Mouse (Mus musculus) brown adipose tissue, adult 24 weeks (tissue): Measurements from ENCODE around the gene Ackr4. TPM values are rescaled to one million over a fixed set of nuclear protein-coding genes. Genes with fewer than 3 reads are reported as not detected.

Experiments used
- H3K27ac ChIP-seq: fragments of 200-500 bp; replicated peaks from 2 replicates; pipeline ENCODE4 v1.5.1; 2012; ENCODE audit warnings: low read depth, mild to moderate bottlenecking, low read length
- H3K4me1 ChIP-seq: fragments of 200-500 bp; 2 replicates; pipeline ENCODE4 v1.6.1; 2012; ENCODE audit warnings: low read length, mixed read lengths; ENCODE audit not compliant: control insufficient read depth, insufficient read depth, insufficient read length
- H3K4me3 ChIP-seq: fragments of 200-500 bp; 2 replicates; pipeline ENCODE4 v1.5.1; 2012; ENCODE audit warnings: low read depth, mild to moderate bottlenecking, low read length, moderate library complexity; ENCODE audit not compliant: insufficient read depth
- polyA plus RNA-seq: library from polyadenylated mRNA; stranded (reverse); fragments of >200 nt; gene quantifications from 2 replicates; pipeline ENCODE4 v1.2.4, GENCODE M21; 2012; ENCODE audit not compliant: missing spikeins, insufficient read depth, insufficient read length

The Ackr4 gene
- polyA plus RNA-seq, 1 experiment, result not detected

DNA sequence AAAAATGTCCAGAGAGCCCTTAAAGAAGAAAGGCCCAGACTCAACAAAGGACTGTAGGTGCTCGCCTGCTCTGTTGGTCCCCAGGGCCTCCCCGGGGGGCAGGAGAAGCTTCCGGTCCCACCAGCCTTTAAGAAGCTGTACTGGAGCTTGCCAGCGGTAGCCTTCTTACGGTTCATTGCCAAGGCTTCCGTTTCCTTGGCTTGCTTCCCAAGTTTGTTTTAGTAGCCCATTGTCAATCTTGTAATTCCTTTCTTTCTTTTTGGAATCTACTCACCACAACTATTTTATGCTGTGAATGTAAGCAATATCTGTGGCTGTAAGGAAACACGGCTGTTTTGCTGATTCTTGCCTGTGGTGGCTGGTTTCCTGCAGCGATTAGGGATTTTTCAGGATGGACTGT is 38.2 kb downstream of the Ackr4 start:
- Histone ChIP-seq H3K27ac (0 out of 2 replicates have a peak overlapping the region, but pooled peaks have one; percentile 42), H3K4me3 (no peak overlapping the region), H3K4me1 (peaks cover 2% of the 10 kb centered on the region; the same call in 1 of the 2 replicates)

DNA sequence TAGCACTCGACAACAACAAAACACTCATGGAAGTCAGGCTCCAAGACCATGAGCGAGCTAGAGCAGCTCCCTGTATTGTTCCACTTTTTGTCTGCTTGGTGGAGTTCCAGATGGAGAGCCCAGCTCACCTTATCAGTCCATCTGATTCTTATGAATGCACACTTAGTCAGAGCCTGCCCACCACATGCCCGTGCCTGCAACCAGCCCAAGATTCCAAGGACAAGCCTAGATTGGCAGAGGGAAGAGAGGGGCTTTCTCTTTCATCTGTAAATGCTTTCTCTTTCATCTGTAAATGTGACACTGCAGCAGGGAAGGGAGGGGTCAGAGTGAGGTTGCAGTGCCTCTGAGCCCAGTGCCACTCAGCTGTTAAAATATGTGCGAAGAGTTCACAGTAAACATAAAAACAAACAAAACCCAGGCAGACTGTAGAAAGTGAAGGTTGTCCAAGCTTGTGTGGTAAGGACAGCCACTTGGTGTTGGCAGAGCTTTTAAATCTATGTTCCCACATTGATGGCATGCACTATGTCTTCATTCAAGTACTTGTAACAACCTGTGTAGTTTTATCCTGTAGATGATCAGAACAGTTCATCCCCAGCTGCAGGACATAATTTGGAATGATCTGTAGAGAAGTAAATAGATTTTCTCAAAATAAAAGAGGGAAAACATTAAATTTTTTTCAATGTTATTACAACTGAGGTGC is 40.9 kb downstream of the Ackr4 start:
- peaks cover 2% of the 10 kb centered on the region; the same call in 1 of the 2 replicates for H3K4me1 ChIP-seq
- no peak overlapping the region for H3K27ac ChIP-seq
- no peak overlapping the region for H3K4me3 ChIP-seq

DNA sequence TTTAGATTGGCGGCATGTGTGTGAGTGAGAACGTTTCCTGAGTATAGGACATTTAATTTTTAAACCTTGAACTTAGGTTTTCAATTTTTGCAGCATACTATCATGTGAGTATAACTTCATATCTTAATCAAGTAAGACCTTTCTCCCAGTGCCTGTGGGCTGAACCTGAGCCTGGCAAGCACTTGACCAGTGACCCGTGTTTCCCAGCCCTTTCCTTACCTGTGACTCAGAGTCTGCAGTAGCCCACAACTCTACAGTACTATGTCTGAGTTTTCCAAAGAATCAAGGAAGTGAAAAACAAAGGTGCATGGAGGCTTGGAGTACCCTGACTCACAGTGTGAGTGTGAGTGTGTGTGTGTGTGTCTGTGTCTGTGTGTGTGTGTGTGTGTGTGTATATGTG is 46.7 kb downstream of the Ackr4 start:
- H3K4me1 ChIP-seq, result no peaks in the 10 kb centered on the region
- H3K27ac ChIP-seq, result no peak overlapping the region
- no peak overlapping the region for H3K4me3 ChIP-seq

DNA sequence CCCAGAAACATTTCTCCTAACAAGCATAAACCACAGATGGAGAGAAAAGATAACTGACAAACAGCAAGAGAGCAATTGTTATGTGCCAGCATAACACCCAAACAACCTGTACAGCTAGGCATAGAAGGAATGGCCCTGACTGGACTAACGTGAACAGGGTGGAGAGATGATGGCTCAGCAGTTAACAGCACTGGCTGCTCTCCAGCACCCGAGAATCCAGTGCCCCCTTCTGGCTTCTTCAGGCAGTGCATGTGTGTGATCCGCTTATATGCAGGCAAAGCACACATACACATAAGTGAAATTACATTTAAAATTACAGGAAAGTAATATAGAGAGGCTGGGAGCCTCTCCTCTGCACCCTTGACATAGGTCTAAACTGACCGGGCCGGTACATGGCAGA is 47.4 kb downstream of the Ackr4 start:
- Histone ChIP-seq H3K4me3 (no peak overlapping the region), H3K27ac (no peak overlapping the region), H3K4me1 (no peaks in the 10 kb centered on the region)

DNA sequence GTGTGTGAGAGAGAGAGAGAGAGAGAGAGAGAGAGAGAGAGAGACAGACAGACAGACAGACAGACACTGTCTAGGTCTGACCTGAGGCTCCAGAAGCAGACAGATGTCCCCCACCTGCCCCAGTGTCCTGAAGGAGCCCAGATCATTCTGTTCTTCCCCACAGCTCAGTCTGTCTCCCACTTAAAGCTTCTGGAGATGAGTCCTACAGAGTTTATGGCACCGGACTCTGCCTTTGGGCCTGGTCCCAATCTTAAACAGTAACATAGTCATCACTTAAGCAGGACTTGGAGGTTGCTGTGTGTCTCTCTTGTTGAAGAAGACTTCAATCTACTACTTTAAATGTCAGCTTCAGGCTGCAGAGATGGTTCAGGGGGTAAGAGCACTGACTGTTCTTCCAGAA is 48.0 kb downstream of the Ackr4 start:
- no peaks in the 10 kb centered on the region for H3K4me1 ChIP-seq
- no peak overlapping the region for H3K4me3 ChIP-seq
- H3K27ac ChIP-seq, result no peak overlapping the region

DNA sequence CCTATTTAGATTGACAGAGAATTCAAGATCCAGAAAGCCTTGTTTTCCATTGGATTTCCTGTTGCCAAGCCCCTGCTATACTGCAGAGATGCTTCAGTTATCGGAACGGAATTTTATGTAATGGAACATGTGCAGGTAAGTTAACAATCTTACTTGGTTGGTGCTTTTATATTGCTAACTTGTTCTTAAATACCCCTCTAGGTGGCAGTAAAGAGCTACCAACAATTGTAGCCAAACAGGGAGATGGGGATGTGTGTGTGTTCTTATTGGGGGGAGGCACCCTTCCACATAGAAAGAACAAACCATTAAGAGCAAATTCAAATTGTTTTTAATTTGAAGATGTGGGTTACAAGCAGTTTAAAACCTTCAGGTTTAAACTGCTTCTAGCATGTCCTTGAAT is 50.9 kb downstream of the Ackr4 start:
- Histone ChIP-seq H3K4me1 (peaks cover 7% of the 10 kb centered on the region; the same call in 1 of the 2 replicates), H3K27ac (no peak overlapping the region), H3K4me3 (no peak overlapping the region)

DNA sequence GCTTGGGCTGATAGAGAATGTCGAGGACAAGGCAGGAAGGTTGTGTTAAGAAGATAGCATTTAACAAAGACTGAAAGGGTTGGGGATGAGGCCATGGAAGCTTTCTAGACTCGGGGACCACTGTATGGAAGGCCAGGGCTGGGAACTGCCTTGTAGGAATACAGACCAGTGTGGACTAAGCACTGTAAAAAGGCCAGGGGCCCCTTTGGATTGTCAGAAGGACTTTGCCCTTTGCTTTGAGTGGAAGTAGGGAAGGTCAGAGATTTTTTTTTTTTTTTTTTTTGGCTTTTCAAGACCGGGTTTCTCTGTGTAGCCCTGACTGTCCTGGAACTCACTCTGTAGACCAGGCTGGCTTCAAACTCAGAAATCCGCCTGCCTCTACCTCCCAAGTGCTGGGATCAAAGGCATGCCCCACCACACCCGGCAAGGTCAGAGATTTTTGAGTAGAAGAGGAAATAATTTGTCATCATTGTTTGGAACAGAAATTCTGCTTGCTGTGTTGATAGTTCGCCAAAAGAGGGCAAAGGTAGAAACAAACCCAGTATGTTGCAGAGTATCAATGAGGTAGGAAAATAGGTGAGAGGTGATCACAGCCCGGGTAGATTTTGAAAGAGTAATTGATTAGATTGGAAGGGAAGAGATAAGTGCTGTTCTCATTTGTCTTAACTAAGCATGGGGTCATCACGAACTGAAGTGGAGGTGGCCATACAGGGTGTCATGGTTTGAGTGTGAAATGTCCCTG is 55.7 kb downstream of the Ackr4 start:
- Histone ChIP-seq H3K27ac (peak overlapping the region; percentile 94), H3K4me1 (peaks cover 7% of the 10 kb centered on the region; the same call in 1 of the 2 replicates), H3K4me3 (no peak overlapping the region)

DNA sequence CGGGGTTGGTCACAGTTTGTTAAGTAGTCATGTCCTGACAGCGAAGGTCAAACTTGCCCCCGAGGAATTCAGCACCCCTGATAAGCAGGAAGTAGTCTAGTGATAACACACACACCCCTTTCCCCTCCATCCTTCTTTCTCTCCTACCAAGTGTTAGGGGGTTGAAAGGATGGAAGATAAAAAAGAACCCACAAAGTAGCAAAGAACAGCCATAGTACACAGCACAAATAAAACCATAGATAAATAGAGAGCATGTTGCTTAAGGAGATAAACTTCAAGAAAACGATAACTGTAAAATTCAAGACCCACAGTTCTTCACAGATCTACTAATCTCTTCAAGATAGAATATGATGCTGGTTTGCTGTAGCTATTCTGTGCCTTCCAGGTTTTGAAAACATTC is 56.5 kb downstream of the Ackr4 start:
- H3K4me3 ChIP-seq, result no peak overlapping the region
- peaks cover 7% of the 10 kb centered on the region; the same call in 1 of the 2 replicates for H3K4me1 ChIP-seq
- H3K27ac ChIP-seq, result peak overlapping the region; percentile 54

DNA sequence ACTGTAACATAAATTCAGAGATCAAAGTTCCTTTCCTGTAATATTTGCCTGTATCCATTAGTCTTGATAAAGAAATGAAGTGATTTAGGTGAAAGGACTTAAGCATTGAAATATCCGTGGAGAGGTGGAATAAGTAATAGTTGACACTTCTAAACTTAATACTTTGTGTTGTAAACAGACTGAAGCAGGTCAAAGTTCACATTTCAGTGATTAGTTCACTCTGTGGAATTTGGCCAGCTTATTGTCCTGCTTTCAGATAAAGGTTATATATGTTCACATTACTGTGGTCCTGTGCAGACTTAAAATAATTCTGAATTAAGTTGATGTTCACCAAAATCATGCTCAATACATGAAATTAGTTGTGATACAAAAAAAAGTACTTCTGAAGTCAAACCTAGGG is 62.2 kb downstream of the Ackr4 start:
- peak overlapping the region; percentile 93; the same call in 1 of the 2 replicates for H3K27ac ChIP-seq
- H3K4me3 ChIP-seq, result no peak overlapping the region
- peaks cover 5% of the 10 kb centered on the region; the same call in 1 of the 2 replicates for H3K4me1 ChIP-seq

DNA sequence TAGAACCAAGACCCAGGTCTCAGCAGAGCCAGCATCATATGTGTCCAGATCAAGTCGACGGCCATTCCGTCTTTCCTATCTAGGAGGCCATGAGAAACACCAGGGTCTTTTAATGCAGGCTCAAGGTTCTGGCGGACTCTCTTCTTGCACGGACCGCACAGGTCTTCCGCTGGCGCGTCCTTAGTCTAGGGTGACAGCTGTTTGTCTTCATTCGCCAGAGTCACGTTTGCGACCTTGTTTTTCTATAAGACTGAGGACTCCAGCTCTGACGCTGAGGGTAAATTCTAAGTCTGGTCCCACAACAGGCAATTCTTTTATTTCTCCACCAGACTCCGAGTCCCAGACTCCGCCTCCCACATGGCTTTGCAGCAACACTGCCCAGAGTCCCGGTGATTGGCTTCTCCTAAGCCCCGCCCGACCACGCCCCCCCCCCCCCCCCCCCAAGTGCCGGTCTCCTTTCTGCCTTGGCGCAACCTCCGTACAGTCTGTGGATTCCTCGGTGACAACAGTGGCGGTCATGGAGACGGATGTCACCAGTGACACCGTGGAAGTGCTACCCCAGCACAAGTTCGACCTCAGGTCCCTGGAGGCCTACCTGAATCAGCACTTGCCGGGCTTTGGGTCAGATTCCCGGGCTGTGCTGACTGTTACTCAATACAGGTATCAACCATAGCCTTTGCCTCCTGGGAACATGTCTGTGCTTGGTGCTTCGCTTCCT is 63.3 kb downstream of the Ackr4 start, which contains the start of gene Acad11:
Gene Acad11, plus strand, starts transcription at position 134 of the 718 bp plus-strand sequence.
- Histone ChIP-seq H3K4me1 (peaks cover 5% of the 10 kb centered on the region; the same call in 1 of the 2 replicates), H3K27ac (peak within 1 kb of the TSS; percentile 93), H3K4me3 (peak within 1 kb of the TSS; percentile 82)

DNA sequence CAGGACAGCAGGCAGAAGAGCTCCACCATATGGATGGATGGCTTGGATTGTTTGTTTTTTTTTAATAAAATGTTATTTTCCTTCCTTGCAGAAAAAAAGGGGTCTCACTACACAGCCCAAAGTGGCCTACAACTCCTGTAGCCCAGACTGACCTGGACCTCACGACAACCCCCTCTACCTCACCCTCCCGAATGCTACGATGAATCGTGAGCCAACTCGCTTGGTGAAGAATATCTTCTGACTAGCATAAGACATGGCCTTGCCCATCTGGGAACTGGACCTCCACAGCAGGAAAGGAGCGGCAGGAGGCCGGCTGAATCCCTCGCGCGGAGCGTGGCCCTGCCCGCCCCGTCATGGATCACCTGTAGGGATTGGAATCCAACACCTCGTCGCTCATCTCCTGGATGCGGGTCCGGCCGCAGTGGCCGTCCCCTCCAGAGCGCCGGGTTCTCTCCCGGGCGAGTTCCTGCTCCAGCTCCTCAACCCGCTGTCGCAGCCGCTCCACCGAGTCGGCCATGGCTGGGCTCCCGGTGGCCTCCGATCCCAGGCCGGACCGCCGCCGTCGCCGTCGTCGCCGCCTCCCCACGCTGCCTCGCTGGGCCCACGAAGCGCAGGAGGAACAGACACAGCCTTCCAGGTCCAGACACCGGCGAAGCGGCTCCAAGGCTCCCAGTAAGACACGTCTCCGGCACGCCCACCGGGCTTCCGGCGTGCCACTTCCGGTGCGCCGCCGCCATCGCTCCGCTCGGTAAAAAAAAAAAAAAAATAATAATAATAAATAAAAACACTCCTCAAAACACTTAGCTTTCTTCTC is 64.1 kb downstream of the Ackr4 start, which contains the start of gene Uba5:
Gene Uba5, minus strand, starts transcription at position 705 of the 814 bp plus-strand sequence.
- peak within 1 kb of the TSS; percentile 93 for H3K27ac ChIP-seq
- H3K4me3 ChIP-seq, result peak within 1 kb of the TSS; percentile 82
- H3K4me1 ChIP-seq, result peaks cover 5% of the 10 kb centered on the region; the same call in 1 of the 2 replicates

DNA sequence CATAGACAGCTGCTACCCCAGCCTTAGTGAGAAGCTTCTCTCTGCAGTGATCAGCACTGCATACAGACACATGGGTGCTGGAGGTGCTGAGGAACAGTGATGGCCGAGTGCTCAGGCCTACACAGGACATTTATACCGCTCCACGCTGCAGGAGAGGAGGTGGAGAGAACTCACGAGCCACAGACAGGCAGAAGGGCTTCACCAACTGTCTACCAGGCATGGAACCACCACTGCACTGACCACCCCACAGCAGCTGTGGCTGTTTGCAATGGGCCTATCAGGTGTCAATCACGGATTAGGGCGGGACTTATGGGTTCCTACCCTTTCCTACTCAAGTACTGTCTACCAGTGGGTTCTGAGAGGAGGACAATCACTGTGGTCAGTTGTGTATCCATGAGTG is 75.7 kb downstream of the Ackr4 start:
- H3K4me1 ChIP-seq, result no peaks in the 10 kb centered on the region
- H3K27ac ChIP-seq, result no peak overlapping the region
- no peak overlapping the region for H3K4me3 ChIP-seq

DNA sequence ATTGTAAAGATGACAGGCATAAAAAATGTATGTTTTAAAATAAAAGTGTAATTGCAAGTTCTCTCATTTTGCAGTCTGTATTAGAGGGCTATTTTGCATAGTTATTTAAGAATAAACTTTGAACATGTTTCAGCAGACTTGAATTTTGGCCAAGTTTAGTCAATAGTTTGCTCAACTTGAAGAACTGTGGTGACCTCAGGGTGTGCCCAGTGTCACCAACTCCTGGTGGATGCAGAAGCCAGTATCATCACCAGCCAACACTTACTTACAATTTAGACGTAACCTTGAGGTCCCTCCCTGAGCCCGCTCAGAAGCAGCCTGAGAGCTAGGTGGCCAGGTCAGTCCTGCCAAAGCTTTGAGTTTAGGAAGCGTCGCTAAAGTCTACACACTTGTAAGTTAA is 83.1 kb downstream of the Ackr4 start:
- Histone ChIP-seq H3K27ac (no peak overlapping the region), H3K4me3 (no peak overlapping the region), H3K4me1 (no peaks in the 10 kb centered on the region; the same call in 1 of the 2 replicates)

DNA sequence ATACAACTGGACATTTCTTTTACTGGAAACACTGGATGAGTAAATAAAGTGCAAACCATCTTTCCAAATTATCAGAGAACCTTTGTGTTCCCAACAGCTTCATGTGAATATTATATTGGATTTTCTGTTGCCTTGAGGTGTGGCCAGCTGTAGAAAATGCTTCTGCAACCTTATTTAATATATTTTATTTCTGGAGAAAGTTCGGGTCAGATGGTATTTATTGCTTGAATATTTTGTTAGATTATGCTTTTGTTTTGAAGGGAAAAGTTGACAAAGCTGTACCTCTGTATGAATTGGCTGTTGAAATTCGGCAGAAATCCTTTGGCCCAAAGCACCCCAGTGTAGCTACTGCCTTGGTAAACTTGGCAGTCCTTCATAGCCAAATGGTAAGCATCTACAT is 86.4 kb downstream of the Ackr4 start, which contains the start of gene Gm28305:
Gene Gm28305, plus strand, starts transcription at position 301 of the 400 bp plus-strand sequence.
- H3K4me1 ChIP-seq, result no peaks in the 10 kb centered on the region; the same call in 1 of the 2 replicates
- H3K4me3 ChIP-seq, result 0 out of 2 replicates have a peak within 1 kb of the TSS, but pooled peaks have one; percentile 3
- no peak within 1 kb of the TSS for H3K27ac ChIP-seq
